Mouse (Mus musculus) right cerebral cortex, adult 2 months (tissue): Measurements from ENCODE around the gene Etv5.
"Not testable (repeated sequence)": the region's sequence is repeated elsewhere in the genome, so short reads cannot be mapped to it uniquely, and the experiment has no call there.

ENCODE experiments used
- DNase-seq, 2 experiments: peaks; one replicate each; pipeline ENCODE4 v3.0.0; 2021 to 2022; ENCODE audit warnings: low spot score in 2 of 2

Gene Etv5

DNA sequence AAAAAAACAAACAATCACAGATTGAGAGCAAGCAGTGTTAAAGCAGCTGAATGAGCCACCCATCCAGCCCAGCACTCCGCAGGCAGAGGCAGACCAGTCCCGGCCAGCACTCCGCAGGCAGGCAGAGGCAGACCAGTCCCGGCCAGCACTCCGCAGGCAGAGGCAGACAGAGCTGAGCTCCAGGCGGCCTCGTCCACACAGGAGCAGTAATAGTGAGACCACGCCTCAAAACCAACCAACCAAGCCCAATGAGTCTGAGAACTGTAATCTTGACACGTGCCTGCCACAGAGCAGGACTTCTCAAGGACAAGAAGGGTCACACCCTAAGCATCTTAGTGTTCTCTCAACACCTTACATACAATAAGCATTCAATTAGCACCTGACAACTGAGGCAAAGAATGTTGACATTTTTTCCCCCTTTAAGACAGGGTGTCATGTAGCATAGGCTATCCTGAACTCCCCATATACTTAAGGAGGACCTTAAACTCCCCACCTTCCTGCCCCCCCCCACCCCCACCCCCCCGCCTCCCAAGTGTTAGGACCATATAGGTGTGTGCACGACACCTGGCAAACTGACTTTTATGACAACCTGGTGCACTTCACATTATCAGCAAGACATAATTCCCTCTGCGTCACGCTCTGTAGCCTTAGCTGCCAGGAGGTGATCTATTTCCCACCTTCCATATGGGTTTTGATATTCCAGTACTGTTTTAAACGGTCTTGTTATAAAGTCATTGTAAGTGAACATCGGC, 44.2 kb downstream of the Etv5 start:
- no peak for DNase-seq

DNA sequence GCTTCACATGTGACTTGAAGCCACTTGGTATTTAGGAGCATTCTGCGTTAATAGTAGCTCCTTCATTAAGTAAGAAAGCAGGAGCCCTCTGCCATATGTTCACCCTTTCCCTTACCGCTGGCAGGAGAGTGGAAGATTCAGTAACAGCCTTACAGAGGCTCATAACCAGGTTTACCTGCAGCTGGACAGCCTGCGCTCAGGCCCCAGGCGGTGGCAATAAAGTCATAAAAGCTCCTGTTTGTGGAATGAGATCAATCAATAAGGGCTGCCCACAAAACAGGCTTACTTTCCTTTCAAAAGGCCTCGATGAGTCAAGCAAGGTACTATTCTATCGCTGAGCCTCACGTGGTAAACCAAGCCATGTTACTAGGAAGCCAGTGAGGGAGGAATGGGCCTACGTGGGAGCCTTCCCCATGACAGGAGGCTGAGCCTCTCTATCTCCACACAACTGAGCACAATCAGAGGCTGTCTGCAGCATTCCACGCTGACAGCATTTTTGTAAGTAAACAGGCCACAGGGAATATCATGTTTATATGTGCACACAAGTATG, 49.1 kb downstream of the Etv5 start:
- DNase-seq = no peak

DNA sequence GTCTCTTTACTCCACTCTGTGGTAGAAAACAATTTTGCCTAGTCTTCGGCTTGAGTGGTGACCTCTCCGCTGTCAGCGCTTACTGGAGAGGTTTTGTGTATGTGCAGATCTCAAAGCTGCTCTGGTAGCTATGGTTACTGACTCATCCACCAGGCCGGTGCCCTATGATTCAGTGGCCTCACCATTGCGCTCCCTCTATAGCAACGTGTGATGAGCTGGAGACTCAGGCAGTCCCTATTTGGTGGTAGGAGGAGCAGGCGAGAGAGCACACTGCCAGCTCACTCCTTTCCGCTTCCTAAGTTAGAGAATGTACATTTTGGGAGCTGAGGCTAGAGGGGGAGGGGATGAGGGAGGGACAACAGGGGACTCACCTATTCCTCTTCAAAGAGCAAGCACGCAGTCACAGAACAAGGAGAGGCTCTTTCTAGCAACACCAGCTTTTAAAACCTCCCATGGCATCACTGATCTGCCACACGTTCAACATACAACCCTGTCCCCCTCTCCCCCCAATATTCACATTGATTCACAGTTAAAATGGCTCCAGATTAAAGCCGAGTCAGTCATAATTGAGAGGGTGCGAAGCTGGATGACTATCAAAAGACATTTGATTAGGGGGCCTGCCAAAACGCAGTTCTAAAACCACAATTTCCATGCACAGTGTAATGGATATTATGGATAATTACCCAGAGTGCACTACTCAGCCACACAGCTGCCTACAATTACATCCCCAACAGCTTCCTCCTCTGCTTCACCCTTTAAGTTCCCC, 50.2 kb downstream of the Etv5 start:
- DNase-seq = peak; percentile 48 to 56

DNA sequence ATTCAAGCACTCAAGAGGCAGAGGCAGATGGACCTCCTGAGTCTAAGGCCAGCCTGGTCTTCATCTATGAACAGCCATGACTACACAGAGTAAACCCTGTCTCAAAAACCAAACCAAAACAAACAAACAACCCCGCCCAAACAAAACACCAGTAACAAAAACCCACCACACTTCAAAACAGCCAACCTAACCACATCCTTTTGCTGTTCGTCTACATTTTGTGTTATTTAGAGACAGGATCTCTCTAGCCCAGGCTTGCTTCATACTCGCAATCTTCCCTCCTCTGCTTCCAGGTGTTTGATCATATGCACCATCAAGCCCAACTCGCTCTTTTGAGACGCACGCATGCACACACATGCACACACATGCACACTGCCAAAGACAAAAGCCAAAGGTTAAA, 51.8 kb downstream of the Etv5 start:
- no peak for DNase-seq

DNA sequence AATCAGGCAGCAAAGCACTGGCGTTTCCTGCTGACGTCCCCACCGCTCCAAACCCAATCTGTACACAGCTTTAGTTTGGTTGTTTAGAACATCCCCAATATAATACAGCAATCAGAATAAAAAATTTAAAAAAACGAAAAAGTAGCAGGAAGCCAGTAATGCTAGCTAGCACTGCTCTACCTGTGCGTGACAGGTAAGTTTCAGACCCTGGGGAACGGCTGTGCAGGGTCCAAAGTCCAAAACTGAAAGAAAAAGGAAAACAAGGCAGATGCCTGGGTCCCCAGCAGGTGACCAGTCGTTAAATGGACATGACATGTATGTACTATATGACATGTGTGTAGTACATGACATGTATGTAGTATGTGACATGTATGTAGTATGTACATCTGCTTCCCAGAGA, 57.5 kb downstream of the Etv5 start:
- not testable (repeated sequence) for DNase-seq

DNA sequence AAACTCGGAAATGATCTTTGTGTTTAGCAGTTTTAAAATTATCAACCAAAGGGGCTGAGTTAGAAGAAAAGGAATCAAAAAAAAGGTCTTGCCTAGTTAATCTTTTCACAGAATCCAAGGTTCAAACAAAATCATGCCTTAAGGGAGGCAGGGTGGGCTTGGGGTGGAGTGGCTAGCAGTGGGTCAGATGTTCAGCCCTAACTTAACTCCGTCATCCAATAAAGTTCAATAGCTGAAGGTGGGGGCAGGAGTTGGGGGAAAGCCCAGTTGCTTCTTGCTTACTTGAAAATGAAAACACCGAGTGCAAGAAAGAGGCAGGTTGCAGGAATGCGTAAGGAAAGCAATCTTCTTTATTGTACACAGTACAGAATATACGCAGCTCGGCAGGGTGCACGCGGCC, 58.5 kb downstream of the Etv5 start:
- no peak for DNase-seq

DNA sequence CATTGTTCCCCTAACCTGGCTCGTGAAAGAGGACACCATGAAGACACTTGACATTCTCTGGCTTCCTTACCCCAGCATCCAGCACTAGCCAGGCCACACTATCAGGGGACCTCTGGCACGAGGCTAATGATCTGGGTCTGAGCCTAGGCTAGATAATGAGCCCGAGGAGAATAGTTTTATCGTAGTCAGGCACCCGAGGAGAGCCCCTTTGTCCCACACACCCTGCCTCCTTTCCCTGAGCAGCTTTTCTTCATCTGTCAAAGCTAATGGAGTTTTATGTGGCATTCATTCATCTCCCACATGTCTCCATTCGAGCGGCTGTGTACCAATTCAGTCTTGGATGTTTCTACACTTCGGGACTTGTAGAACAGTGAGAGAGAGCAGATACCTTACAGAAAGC, 59.5 kb downstream of the Etv5 start:
- DNase-seq = no peak

DNA sequence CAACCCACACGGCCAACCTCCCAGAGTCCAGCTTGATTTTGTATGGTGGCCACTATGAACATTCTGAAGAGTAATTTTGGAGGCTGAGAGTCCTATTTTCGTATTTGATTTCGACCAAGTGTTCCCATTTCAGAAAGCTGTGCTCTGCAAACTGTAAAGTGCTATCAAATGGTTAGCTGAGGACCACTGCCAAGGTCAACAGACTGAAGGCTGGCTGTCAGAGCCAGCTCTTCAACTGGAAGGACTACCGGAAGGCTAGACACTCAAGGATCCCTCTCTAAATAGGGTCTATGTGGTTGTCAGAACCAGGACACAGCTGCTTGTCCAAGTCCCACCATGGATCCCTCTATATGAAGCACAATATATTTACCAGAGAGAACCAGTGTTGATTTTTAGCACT, 60.2 kb downstream of the Etv5 start:
- DNase-seq = no peak

DNA sequence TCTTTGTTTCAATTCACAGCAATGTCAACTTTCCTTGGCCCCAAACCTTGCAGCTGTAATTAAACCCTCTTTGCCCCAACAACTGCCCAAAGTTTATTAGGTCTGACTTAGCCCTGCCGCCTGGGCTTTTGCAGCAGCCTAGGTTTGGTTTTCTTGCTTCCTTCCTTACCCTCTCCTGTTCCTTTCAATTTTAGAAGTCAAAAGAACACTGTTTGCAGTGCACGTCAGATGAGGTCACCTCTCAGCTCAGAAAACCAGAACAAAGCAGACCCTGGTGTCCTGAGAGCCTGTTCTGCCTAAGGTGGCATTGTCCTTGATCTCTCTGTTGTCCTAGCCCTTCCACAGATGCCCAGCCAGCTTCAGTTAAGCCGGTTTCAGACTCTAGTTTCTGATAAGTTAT, 61.8 kb downstream of the Etv5 start:
- no peak for DNase-seq

DNA sequence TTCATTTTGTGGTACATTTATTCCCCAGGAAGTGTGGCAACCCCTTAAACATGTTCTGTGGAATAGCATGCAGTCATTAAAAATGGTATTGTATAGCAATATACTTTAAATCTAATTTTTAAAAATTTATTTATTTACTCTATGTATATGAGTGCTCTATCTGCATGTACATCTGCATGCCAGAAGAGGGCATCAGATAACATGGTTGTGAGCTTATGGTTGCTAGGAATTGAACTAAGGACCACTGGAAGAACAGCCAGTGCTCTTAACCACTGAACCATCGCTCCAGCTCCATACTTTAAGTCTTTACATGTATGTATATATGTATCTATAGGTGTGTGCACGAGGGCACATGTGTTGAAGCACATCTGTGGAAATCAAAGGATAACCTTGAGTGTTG, 64.6 kb downstream of the Etv5 start:
- DNase-seq = no peak

DNA sequence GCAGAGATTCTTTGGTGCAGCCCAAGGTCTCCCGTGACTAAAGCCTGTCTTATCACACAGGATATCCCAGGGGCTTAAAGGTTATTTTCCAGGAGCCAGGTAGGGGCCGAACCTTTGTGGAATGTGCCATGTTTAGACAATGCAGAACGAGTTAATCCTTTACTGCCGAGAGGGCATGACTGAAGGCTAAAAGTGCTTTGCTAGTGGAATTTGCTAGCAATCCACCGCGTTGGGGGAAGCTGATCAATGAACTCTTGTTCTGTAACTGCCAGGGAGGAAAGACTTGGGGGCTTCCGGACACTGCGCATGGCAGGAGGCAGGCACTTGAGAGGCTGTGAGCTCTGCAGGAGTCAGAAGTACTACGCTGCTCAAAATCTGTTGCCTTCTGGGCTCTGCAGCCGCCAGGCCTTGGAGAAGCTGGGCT, 66.8 kb downstream of the Etv5 start:
- DNase-seq = no peak

DNA sequence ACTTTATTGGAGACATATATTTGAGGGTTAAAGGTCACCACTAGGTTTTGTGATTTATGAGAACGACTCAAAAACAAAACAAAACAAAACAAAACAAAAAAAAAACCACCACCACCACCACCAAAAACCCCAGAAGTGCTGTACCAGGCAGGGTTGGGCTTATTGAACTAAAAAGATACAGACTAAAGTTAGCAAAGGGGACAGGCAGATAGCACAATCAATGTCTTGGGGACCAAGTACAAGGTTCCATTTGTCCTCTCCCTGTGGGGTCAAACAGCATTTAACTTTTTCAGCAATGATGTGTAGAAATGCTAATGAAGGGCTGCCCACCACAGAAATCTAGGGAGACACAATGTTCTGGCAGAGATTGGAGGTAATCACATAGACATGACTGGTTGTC, 67.3 kb downstream of the Etv5 start:
- no peak for DNase-seq

DNA sequence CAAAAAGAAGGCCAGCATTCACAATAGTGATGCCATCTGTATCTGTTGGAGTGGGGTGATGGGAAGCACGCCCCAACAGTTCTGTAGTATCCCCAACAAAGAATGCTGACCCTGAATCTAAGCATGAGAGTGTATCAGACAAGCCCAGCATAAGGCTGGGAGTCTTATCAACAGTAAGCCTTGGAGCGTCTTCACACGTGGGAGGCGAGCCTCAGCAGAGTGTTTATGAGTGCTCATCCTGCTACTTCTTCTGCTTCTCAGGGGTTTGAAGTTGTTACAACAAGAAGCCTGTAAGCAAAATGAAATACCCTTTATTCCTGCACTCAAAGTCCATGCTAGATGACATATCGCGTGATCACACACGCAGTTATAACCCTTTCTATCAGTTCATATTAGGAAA, 72.4 kb downstream of the Etv5 start:
- DNase-seq = peak in 1 of 2 experiments; percentile 29

DNA sequence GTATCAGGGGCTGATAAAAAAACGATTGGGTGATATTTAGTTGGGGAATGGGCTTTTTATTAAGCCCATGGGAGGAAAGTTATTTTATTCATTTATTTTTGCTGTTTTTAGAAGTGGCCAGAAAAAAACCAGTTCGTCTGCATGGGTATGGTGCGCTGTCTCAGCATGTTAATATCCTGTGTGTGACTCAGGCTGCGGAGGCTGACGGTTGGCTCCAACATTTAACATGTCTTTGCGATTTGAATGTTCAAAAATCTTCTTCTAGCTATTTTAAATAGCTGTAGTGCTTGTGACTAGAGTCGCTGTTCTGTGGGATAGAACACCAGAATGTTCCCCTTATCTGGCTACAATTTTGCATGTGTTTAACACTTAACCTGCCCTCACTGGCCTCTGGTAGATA, 73.5 kb downstream of the Etv5 start:
- peak; percentile 60 to 65 for DNase-seq

DNA sequence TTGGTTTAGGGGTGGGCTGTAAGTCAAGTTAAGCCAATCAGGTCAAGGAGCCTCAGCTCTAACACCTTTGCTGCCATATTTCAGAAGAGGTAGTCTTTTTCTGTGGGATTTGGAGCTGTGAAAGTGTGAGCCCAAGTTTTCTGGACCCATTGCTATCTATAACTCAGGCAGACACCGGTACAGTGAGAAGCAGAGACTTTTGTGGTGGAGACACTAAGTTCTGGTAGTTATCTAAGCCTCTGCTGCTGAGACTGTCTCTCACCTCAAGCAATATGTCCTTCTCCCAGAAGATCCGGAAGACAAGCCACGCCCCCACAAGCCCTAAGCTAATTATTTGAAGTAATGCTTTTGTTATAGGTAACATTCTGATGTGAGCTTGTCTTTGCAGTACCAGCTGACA, 73.9 kb downstream of the Etv5 start:
- no peak for DNase-seq

DNA sequence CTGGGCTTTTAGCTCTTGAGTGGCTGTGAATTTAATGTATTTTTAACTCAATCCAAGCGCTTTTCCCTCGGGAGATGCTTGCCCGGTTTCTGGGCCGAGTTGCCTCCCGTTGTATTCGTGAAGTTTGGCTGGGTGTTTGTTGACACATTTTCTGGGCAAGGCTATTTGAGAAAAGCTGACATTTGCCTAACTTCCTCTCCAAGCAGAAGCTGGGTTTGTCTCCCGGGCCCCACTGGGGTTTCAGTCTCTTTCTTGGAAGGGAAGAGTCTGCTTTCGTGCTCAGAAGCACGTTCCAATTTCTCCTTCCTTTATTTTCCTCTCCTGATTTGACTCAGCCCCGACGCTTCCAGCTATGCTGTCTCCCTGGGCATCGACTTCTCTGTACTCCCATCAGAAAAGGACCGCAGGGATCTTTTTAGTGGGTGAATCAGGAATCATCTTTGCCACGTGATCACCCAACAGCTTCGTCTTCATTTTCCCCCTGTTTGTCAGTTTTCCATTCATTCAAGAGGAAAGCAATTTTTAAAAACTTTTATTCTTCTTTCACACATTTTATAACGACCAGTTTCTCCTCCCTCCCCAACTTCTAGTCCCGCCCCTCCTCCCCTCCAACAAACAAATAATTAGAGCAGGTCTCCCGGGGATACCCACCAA, 80.7 kb downstream of the Etv5 start:
- peak; percentile 37 to 41 for DNase-seq

DNA sequence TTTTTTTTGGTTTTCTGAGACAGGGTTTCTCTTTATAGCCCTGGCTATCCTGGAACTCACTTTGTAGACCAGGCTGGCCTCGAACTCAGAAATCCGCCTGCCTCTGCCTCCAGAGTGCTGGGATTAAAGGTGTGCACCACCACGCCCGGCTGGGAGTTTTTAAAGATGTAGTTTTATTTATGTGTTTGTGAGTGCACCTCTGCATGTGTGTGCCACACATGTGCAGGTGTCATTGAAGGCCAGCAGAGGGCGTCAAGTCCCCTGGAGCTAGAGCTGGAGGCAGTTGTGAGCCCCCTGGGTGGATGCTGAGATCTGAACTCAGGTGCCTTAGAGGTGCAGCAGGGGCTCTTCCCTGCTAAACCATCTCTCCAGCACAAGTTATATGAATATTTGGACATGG, 85.3 kb downstream of the Etv5 start:
- DNase-seq = not testable (repeated sequence)

DNA sequence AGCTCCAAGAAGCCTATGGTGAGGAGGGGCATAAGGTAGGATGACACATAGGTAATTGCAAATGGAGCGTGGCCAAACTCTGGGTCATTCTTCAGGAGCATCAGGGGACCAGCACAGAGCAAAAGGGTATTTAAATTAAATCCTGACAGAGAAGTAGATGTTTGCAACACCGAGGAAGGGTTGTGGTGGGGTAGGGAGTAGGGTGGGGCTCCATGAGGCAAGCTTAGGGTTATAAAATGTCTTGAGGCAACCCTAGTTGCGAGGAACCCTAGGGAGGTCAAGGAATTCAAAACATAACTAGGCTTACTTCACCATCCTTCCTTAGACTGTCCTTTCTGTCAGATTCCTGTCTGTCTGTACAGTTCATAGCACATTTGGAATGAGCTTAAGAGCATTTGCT, 85.9 kb downstream of the Etv5 start:
- no peak for DNase-seq

DNA sequence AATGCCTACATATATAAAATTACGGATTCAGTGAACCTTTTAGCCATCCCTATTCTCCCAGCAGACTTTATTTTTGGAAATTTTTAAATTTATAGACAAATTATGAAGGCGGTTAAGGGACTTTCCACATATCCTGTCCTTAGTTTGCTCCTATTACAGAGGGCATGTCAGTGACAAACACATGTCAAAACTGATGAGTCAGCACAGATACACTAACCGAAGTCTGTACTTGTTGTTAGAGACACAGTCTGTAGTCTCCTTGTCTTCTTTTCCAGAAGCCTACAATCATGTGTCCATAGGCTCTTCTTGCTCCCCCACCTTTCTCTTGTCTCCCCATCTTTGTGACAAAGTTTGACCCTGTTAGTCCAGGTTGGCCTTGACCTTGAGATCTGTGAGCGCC, 88.3 kb downstream of the Etv5 start:
- DNase-seq = no peak

DNA sequence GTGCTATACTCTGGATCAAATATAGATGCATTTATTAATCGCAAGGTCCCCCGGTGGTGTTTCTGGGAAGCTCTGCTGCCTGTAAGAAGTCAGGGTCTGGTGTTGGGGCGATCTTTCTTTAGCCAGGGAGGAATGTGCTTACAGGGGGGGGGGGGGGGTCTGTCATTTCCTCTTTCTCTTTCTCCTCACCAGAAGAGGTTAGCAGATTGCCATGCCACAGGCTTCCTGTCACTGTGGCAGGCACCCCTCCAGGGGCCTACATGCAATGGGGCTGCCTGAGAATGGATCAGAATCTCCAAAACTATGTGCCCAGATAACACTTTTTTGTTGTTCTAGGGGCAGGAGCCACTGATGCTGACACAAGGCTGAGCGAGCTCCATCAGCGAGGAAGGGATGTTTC, 89.7 kb downstream of the Etv5 start:
- DNase-seq = no peak

DNA sequence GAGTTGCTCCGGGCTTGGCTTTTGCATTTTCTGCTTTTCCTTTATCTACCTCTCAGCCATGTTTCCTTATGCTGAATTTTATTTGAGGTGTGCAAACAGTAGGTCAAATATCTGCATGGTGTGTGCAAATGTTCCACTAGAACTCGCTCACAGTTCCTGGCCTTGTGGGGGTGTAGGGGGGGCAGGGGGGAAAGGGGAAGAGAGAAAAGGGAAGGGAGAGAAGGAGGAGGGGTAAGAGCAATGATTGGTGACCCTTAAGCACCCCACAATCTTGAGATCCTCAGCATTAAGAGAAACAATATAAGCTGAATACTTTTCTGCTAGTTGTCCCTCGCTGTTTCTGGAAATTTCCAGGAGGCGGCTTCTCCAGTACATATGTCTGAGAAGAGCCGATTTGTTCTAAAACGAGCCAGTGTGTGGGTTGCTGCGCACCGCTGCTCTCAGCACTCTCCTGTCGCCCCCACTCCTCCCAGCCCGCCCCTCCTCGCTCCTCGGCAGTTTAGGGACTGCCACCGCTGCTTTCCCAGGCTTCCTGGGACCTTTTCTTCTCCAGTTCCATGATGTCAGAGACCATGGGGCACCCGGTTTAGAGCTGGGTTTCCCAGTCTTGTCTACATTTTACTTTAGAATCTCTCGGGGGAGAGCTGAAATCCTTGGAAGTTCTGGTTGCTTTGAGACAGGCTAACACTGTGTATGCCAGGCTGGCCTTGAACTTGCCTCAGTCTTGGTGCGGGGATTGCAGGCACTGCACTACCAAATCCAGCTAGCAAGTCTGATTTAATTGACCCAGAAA, 90.8 kb downstream of the Etv5 start:
- DNase-seq = peak; percentile 77 to 83

DNA sequence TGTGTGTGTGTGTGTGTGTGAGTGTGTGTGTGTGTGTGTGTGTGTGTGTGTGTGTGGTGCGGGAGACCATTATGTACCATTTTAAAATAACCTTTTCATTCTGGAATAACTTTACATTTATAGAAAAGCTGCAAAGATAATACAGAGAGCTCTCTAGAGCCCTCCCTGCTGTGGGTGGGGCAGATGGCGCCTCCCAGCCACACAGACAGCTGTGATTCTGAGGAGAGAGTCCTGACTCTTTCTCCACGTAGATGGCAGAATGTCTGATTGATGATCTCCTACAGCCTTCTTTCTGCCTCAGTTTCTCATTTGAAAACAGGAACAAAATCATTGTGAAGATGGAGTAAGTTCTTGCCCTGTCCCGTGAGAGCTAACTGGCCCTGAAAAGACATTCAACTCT, 91.5 kb downstream of the Etv5 start:
- DNase-seq = peak; percentile 48 to 55
